Mouse (Mus musculus): ENCODE measurements around the gene D630045J12Rik. TPM values are rescaled to one million over a fixed set of nuclear protein-coding genes. Genes with fewer than 3 reads are reported as not detected.

D630045J12Rik gene
- polyA plus RNA-seq, 1 experiment from 2014 or later: 2.9 TPM

DNA sequence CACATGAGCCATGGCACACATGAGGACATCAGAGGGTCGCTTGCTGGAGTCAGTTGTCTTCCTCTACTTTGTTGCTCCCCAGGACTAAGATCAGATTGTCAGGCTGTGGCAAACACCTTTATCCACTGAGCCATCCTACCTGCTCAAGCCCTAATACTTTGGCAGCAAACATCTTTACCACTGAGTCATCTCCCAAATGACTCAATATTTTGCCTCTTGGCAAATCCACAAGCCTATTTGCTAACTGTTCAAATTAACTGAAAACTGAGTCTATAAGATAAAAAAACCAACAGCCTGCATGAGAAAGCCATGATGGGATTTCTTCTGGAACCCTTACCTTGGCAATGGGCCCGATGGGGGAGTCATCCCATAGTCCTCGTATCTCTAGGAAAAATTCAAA is 114.7 kb downstream of the D630045J12Rik start:
- peaks cover 2% of the 10 kb centered on the region; the same call in 1 of the 2 replicates for H3K36me3 ChIP-seq (ENCODE audit: control insufficient read depth, insufficient read depth, low read length)
- no peaks in the 10 kb centered on the region for H3K27me3 ChIP-seq (ENCODE audit: control insufficient read depth, insufficient read depth, low read depth, low read length)
- no peak overlapping the region for H3K27ac ChIP-seq (ENCODE audit: low read length)
- peaks cover 7% of the 10 kb centered on the region for H3K4me1 ChIP-seq (replicated peaks; ENCODE audit: control insufficient read depth, insufficient read depth, low read length)
- no peak overlapping the region for H3K9ac ChIP-seq (ENCODE audit: low read length)
- no peak overlapping the region for H3K4me3 ChIP-seq (ENCODE audit: low read length)
- no peaks in the 10 kb centered on the region for H3K9me3 ChIP-seq (ENCODE audit: control insufficient read depth, low read length)
- no peak for ATAC-seq (ENCODE audit: low read depth)
- 87% methylated on average over 3 of the region's 3 CpGs for WGBS
- no peak overlapping the region for H3K4me2 ChIP-seq (ENCODE audit: low read depth, low read length)

DNA sequence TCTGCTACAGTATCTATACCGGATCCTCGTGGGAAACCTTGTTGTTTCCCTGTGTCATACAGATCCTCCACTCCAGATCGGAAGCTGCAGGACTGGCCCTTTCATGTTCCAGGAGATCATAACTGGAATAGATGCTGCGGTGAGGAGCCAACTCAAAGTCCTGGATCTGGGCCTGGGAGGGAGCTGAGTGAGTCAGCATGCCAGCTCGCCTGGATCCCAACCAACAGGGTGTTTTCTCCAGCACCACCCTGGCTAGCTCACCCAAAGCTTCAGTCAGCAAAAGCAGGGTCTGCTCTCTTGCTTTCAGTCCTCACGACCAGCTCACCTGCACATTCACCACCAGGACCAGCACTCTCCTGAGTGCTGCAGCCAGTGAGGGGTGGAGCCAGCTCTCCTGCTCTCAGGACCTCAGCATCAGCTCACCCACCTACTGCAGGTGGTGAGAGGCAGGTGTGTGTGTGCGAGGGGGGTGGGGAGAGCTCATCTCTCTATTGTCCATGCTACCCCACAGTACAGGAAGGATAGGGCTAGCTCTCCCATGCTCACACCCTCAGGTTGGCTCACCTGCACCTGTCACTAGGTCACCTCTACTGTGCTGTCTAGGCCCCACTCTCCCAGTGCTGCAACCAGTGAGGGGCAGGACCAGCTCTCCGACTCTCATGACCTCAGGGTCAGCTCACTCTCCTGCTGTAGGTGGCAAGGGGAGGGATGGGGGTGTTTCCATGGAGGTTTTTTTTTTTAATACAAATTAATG is 118.8 kb downstream of the D630045J12Rik start:
- H3K27ac ChIP-seq (ENCODE audit: low read length): no peak overlapping the region
- no peak overlapping the region for H3K4me3 ChIP-seq (ENCODE audit: low read length)
- no peak overlapping the region for H3K9ac ChIP-seq (ENCODE audit: low read length)
- WGBS: 75% methylated on average over 8 of the region's 8 CpGs
- ATAC-seq (ENCODE audit: low read depth): no peak
- peaks cover 1% of the 10 kb centered on the region; the same call in 1 of the 2 replicates for H3K9me3 ChIP-seq (ENCODE audit: control insufficient read depth, low read length)
- no peak overlapping the region for H3K4me2 ChIP-seq (ENCODE audit: low read depth, low read length)
- no peaks in the 10 kb centered on the region for H3K27me3 ChIP-seq (ENCODE audit: control insufficient read depth, insufficient read depth, low read depth, low read length)
- peaks cover 3% of the 10 kb centered on the region; the same call in 1 of the 2 replicates for H3K36me3 ChIP-seq (ENCODE audit: control insufficient read depth, insufficient read depth, low read length)
- H3K4me1 ChIP-seq (replicated peaks; ENCODE audit: control insufficient read depth, insufficient read depth, low read length): no peaks in the 10 kb centered on the region

DNA sequence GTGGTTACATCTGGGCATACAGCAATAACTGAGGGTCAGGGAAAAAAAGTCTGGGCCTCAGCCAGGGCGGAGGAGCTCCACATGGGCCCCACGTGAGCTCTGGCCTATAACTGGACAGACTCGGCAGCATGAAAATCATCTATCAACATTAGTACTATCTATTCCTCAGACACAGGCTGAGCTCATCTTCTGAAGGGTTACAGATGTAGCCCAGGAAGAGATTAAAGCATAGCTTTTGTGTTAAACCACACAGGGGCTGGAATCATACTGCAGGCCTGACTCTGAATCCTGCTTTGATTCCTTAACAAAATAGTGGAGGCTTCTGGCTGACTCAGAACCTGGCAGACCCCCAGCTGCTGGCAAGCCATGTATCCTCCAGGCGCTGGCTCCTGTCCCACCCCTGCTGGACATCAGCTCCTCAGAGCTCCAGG is 122.0 kb downstream of the D630045J12Rik start:
- Histone ChIP-seq H3K9ac (ENCODE audit: low read length) (no peak overlapping the region), H3K36me3 (ENCODE audit: control insufficient read depth, insufficient read depth, low read length) (peaks cover 8% of the 10 kb centered on the region; the same call in 1 of the 2 replicates), H3K4me2 (ENCODE audit: low read depth, low read length) (no peak overlapping the region), H3K9me3 (ENCODE audit: control insufficient read depth, low read length) (peaks cover 3% of the 10 kb centered on the region; the same call in 1 of the 2 replicates), H3K4me1 (replicated peaks; ENCODE audit: control insufficient read depth, insufficient read depth, low read length) (no peaks in the 10 kb centered on the region), H3K27me3 (ENCODE audit: control insufficient read depth, insufficient read depth, low read depth, low read length) (no peaks in the 10 kb centered on the region), H3K4me3 (ENCODE audit: low read length) (no peak overlapping the region), H3K27ac (ENCODE audit: low read length) (no peak overlapping the region; the same call in 1 of the 2 replicates)
- WGBS: 56% methylated on average over 4 of the region's 4 CpGs
- peak; percentile 43 for ATAC-seq (ENCODE audit: low read depth)

DNA sequence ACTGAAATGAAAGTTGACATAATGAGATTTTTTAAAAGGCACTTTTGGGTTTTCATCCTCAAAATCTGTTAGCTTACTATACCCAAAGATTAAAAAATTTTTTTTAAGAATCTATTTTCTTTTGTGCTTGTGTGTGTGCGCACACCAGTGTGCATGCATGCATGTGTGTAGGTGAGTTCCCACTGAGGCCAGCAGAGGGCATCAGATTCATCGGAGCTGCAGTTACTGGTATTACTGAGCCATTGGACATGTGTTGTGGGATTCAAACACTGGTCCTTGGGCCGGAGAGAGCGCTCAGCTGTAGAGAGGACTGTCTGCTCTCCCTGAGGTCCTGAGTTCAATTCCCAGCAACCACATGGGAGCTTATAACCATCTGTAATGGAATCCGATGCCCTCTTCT is 123.9 kb downstream of the D630045J12Rik start:
- H3K4me1 ChIP-seq (replicated peaks; ENCODE audit: control insufficient read depth, insufficient read depth, low read length): no peaks in the 10 kb centered on the region
- H3K27me3 ChIP-seq (ENCODE audit: control insufficient read depth, insufficient read depth, low read depth, low read length): no peaks in the 10 kb centered on the region
- peaks cover 3% of the 10 kb centered on the region; the same call in 1 of the 2 replicates for H3K9me3 ChIP-seq (ENCODE audit: control insufficient read depth, low read length)
- WGBS: 96% methylated on average over 5 of the region's 5 CpGs
- H3K36me3 ChIP-seq (ENCODE audit: control insufficient read depth, insufficient read depth, low read length): peaks cover 8% of the 10 kb centered on the region; the same call in 1 of the 2 replicates
- ATAC-seq (ENCODE audit: low read depth): no peak
- no peak overlapping the region for H3K27ac ChIP-seq (ENCODE audit: low read length)
- H3K9ac ChIP-seq (ENCODE audit: low read length): no peak overlapping the region
- H3K4me2 ChIP-seq (ENCODE audit: low read depth, low read length): no peak overlapping the region
- H3K4me3 ChIP-seq (ENCODE audit: low read length): no peak overlapping the region

- WGBS: 85% methylated on average over 14 of the region's 14 CpGs
- H3K27ac ChIP-seq (ENCODE audit: low read length): no peak overlapping the region
- no peak overlapping the region for H3K4me2 ChIP-seq (ENCODE audit: low read depth, low read length)
- H3K27me3 ChIP-seq (ENCODE audit: control insufficient read depth, insufficient read depth, low read depth, low read length): no peaks in the 10 kb centered on the region
- H3K9ac ChIP-seq (ENCODE audit: low read length): no peak overlapping the region
- H3K36me3 ChIP-seq (ENCODE audit: control insufficient read depth, insufficient read depth, low read length): peaks cover 6% of the 10 kb centered on the region; the same call in 1 of the 2 replicates
- no peak for ATAC-seq (ENCODE audit: low read depth)
- H3K4me1 ChIP-seq (replicated peaks; ENCODE audit: control insufficient read depth, insufficient read depth, low read length): peaks cover 8% of the 10 kb centered on the region
- peaks cover 3% of the 10 kb centered on the region; the same call in 1 of the 2 replicates for H3K9me3 ChIP-seq (ENCODE audit: control insufficient read depth, low read length)
- no peak overlapping the region for H3K4me3 ChIP-seq (ENCODE audit: low read length)
These were observed 125.7 kb downstream of the D630045J12Rik start for GRCm38 (mm10) chr6:38128115-38128514.

DNA sequence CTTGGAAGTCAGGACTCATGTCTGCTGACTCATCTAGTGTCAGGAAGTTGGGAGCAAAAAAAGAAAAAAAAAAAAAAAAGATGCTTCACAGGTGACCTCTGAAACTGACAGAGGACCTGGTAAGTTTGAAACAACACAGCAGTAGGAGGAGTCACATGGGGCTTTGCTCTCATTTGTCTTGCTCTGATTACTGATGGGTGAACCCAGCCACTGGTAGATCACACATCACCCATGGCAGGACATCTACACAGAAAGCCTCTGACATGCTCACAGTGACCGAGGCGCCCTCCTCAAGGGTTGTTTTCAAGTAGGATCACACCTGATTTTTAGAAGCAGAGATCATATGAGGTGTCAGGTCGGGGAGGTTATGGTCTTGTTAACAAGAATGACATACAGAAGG is 128.3 kb downstream of the D630045J12Rik start:
- H3K9ac ChIP-seq (ENCODE audit: low read length): no peak overlapping the region
- H3K27me3 ChIP-seq (ENCODE audit: control insufficient read depth, insufficient read depth, low read depth, low read length): no peaks in the 10 kb centered on the region
- H3K36me3 ChIP-seq (ENCODE audit: control insufficient read depth, insufficient read depth, low read length): peaks cover 6% of the 10 kb centered on the region; the same call in 1 of the 2 replicates
- H3K4me1 ChIP-seq (replicated peaks; ENCODE audit: control insufficient read depth, insufficient read depth, low read length): peaks cover 8% of the 10 kb centered on the region
- H3K4me3 ChIP-seq (ENCODE audit: low read length): no peak overlapping the region
- 87% methylated on average over 3 of the region's 3 CpGs for whole genome bisulfite sequencing
- peaks cover 3% of the 10 kb centered on the region; the same call in 1 of the 2 replicates for H3K9me3 ChIP-seq (ENCODE audit: control insufficient read depth, low read length)
- no peak for ATAC-seq (ENCODE audit: low read depth)
- no peak overlapping the region for H3K4me2 ChIP-seq (ENCODE audit: low read depth, low read length)
- no peak overlapping the region for H3K27ac ChIP-seq (ENCODE audit: low read length)

GRCm38 (mm10) chr6:38124882-38125281 is 128.9 kb downstream of the D630045J12Rik start:
- 91% methylated on average over 5 of the region's 5 CpGs for WGBS
- Histone ChIP-seq H3K27ac (ENCODE audit: low read length) (no peak overlapping the region), H3K4me1 (replicated peaks; ENCODE audit: control insufficient read depth, insufficient read depth, low read length) (peaks cover 8% of the 10 kb centered on the region)

DNA sequence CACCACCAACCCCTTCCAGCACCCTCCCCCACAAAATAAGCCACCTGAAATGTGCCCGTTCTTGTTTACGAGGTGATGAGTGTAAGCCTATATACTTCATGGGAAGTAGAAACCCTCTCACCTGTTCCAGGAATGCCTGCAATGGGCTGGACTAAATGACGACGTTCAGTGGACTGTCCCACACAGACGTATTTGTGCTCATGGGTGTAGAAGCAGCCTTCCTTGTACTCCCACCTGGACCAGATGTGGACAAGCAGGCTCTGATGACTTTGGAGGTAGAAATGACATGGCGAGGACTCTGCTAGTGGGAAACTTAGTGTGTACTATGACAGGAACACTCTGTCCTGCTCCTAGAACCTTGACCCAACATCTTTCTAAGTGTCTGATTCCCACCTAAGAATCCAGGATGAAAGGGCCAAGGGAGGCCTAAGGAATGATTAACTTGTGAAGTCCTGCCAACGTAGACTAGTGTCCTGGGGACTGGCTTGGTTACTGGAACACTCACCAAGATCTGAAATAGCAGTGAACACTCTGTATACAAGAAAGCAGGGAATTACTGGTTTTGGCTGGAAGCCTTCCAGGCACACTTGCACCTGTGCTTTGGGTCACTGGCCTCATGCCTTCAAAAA is 129.5 kb downstream of the D630045J12Rik start, which contains the start of gene Atp6v0a4:
Atp6v0a4 (minus strand) TSS at position 380 of the 629 bp plus-strand sequence.
- H3K27me3 ChIP-seq (ENCODE audit: control insufficient read depth, insufficient read depth, low read depth, low read length): no peaks in the 10 kb centered on the region
- no peak for ATAC-seq (ENCODE audit: low read depth)
- H3K9ac ChIP-seq (ENCODE audit: low read length): no peak within 1 kb of the TSS
- H3K27ac ChIP-seq (ENCODE audit: low read length): no peak within 1 kb of the TSS
- no peaks in the 10 kb centered on the region for H3K36me3 ChIP-seq (ENCODE audit: control insufficient read depth, insufficient read depth, low read length)
- peaks cover 8% of the 10 kb centered on the region for H3K4me1 ChIP-seq (replicated peaks; ENCODE audit: control insufficient read depth, insufficient read depth, low read length)
- no peaks in the 10 kb centered on the region for H3K9me3 ChIP-seq (ENCODE audit: control insufficient read depth, low read length)
- H3K4me3 ChIP-seq (ENCODE audit: low read length): no peak within 1 kb of the TSS
- 76% methylated on average over 7 of the region's 7 CpGs for WGBS
- no peak within 1 kb of the TSS for H3K4me2 ChIP-seq (ENCODE audit: low read depth, low read length)

More at GRCm38 (mm10) chr6:38124882-38125281, 128.9 kb downstream of the D630045J12Rik start:
- no peak overlapping the region for H3K4me3 ChIP-seq (ENCODE audit: low read length)
- peaks cover under 1% of the 10 kb centered on the region; the same call in 1 of the 2 replicates for H3K9me3 ChIP-seq (ENCODE audit: control insufficient read depth, low read length)
- no peak overlapping the region for H3K9ac ChIP-seq (ENCODE audit: low read length)
- H3K4me2 ChIP-seq (ENCODE audit: low read depth, low read length): no peak overlapping the region
- no peak for ATAC-seq (ENCODE audit: low read depth)
- peaks cover 4% of the 10 kb centered on the region; the same call in 1 of the 2 replicates for H3K36me3 ChIP-seq (ENCODE audit: control insufficient read depth, insufficient read depth, low read length)
- no peaks in the 10 kb centered on the region for H3K27me3 ChIP-seq (ENCODE audit: control insufficient read depth, insufficient read depth, low read depth, low read length)

All from lung, embryonic 16.5 days (tissue).